In the genomic region with DNA sequence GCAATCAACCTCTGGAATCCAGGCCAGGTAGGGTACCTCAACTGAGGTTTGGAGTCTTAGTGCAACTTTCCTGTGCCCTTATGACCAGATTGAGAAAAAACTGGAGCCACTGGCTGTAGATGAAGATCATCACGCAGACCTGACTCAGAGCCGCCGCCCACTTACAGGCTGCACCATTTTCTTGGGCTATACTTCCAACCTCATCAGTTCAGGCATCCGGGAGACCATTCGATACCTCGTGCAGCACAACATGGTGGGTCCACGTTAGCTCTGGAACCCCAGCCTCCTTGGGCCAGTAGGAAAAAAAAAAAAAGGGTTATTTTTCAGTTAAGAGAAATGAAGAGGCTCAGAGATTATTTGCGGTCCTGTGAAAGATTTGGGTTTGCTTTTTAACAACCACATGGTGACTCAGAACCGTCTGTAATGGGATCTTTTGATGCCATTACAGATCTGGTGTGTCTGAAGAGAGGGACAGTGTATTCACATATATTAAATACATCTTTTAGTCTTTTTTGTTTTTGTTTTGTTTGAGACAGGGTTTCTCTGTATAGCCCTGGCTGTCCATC, we compare ENCODE assay signal across 9 mouse cellular contexts. TPM values are rescaled to one million over a fixed set of nuclear protein-coding genes. Genes with fewer than 3 reads are reported as not detected.
A peak's percentile ranks its signal among the peaks of the same experiment; 100 is the strongest.
DNase-seq lines count a peak whose midpoint lies in the region; ATAC-seq and TF ChIP-seq lines count a peak whose summit lies in the region.
"Had no signal": no experiment of that assay in that cellular context is flagged by ENCODE, and none has a peak within 500 bp of the region (broad histone marks: within the 10 kb centered on the region; RNA-seq: fewer than 3 reads in every experiment).

No protein-coding gene starts in this region.

- H3K9ac ChIP-seq in heart, embryonic 14.5 days (ENCODE audit: low read length) = peak overlapping the region; percentile 92
- peak overlapping the region; percentile 99 for H3K9ac ChIP-seq in CH12.LX (ENCODE audit: insufficient read depth, low read depth)
- H3K9ac ChIP-seq in forebrain, embryonic 12.5 days = peak overlapping the region; percentile 82
- H3K9ac ChIP-seq in liver, embryonic 15.5 days = peak overlapping the region; percentile 88

- no peak for TF ChIP-seq RAD21 in CH12.LX (IDR thresholded peaks at IDR 0.05; ENCODE audit: low read depth, low read length)

- H3K36me3 ChIP-seq in heart, embryonic 14.5 days (ENCODE audit: control insufficient read depth, insufficient read depth, low read length) = peaks cover 39% of the 10 kb centered on the region
- H3K36me3 ChIP-seq in CH12.LX (replicated peaks in 1 of 2; ENCODE audit: control insufficient read depth in 1 of 2, insufficient read depth in 1 of 2, low read length in 1 of 2) = peaks cover 44 to 60% of the 10 kb centered on the region in 2 experiments
- H3K36me3 ChIP-seq in forebrain, embryonic 12.5 days (replicated peaks) = peaks cover 52% of the 10 kb centered on the region
- peaks cover 42% of the 10 kb centered on the region for H3K36me3 ChIP-seq in liver, embryonic 15.5 days (replicated peaks)

- peak overlapping the region; percentile 36 to 90; a peak in 3 of 4 replicates for H3K27ac ChIP-seq in heart, embryonic 14.5 days (replicated peaks in 1 of 2; ENCODE audit: control insufficient read depth in 1 of 2, insufficient read depth in 1 of 2, low read depth in 2 of 2, low read length in 2 of 2)
- no peak overlapping the region; the same call in 1 of the 2 replicates for H3K27ac ChIP-seq in CH12.LX (ENCODE audit: insufficient read depth, low read depth)
- peak overlapping the region; percentile 96; the same call in 1 of the 2 replicates for H3K27ac ChIP-seq in forebrain, embryonic 12.5 days
- H3K27ac ChIP-seq in liver, embryonic 15.5 days (replicated peaks) = peak overlapping the region; percentile 94

- TF ChIP-seq CTCF in CH12.LX (conservative IDR thresholded peaks at IDR 0.05 in 1 of 2, IDR thresholded peaks at IDR 0.05 in 1 of 2; ENCODE audit: low read depth in 2 of 2, low read length in 2 of 2) = no peak

- no peaks in the 10 kb centered on the region for H3K27me3 ChIP-seq in heart, embryonic 14.5 days (ENCODE audit: control insufficient read depth, insufficient read depth, low read length)
- no peaks in the 10 kb centered on the region for H3K27me3 ChIP-seq in CH12.LX (replicated peaks)
- H3K27me3 ChIP-seq in forebrain, embryonic 12.5 days = no peaks in the 10 kb centered on the region
- no peaks in the 10 kb centered on the region for H3K27me3 ChIP-seq in liver, embryonic 15.5 days

- no peaks in the 10 kb centered on the region for H3K9me3 ChIP-seq in heart, embryonic 14.5 days (ENCODE audit: control insufficient read depth, low read length)
- H3K9me3 ChIP-seq in CH12.LX (replicated peaks; ENCODE audit: low read length) = no peaks in the 10 kb centered on the region
- no peaks in the 10 kb centered on the region for H3K9me3 ChIP-seq in forebrain, embryonic 12.5 days
- H3K9me3 ChIP-seq in liver, embryonic 15.5 days (replicated peaks) = no peaks in the 10 kb centered on the region

- H3K4me1 ChIP-seq in heart, embryonic 14.5 days (ENCODE audit: control insufficient read depth in 2 of 2, insufficient read depth in 2 of 2, low read length in 2 of 2) = peaks cover 5 to 8% of the 10 kb centered on the region in 2 experiments
- H3K4me1 ChIP-seq in CH12.LX (ENCODE audit: control insufficient read depth in 1 of 2, insufficient read depth in 2 of 2) = peaks cover 6 to 27% of the 10 kb centered on the region in 2 experiments
- H3K4me1 ChIP-seq in forebrain, embryonic 12.5 days = peaks cover 19% of the 10 kb centered on the region
- H3K4me1 ChIP-seq in liver, embryonic 15.5 days (replicated peaks) = peaks cover 70% of the 10 kb centered on the region

- TF ChIP-seq POLR2A in CH12.LX (IDR thresholded peaks at IDR 0.05; ENCODE audit: low read depth, low read length) = no peak

- peaks cover 17% of the 10 kb centered on the region for H3K79me2 ChIP-seq in CH12.LX (replicated peaks; ENCODE audit: control insufficient read depth, extremely low read depth, insufficient read depth, poor library complexity, severe bottlenecking)

- intact Hi-C loops in heart, postnatal 14 days (cut with DNase I) = no loop called here

- no peak for DNase-seq in heart, postnatal 14 days
- DNase-seq in CH12.LX (ENCODE audit: extremely low read depth) = peak; percentile 47
- no peak for DNase-seq in adrenal gland, adult 8-10 months
- no peak for DNase-seq in ovary, postnatal 14 days (ENCODE audit: low spot score)

- in situ Hi-C loops in CH12.LX (cut with MboI; ENCODE audit: low pct_ligation_motif_present, low pct_unique_long_range_greater_than_20kb, low sequenced_read_pairs) = loop anchor here (5.0 kb wide), 1 partner anchor 100 kb away; no protein-coding TSS in a partner anchor

- 31% methylated on average over 9 of the region's 9 CpGs for WGBS in heart, embryonic 14.5 days
- 40% methylated on average over 9 of the region's 9 CpGs for WGBS in forebrain, embryonic 12.5 days
- 31% methylated on average over 9 of the region's 9 CpGs for WGBS in liver, embryonic 15.5 days (ENCODE audit: insufficient replicate concordance)

- no peak for ATAC-seq in heart, embryonic 14.5 days (ENCODE audit: insufficient number of reproducible peaks, insufficient read depth, low FRiP score, low read depth)
- ATAC-seq in forebrain, embryonic 12.5 days (ENCODE audit: low FRiP score) = no peak
- ATAC-seq in liver, embryonic 15.5 days (ENCODE audit: insufficient read depth) = no peak
- no peak for ATAC-seq in megakaryocyte-erythroid progenitor cell, adult 5-6 weeks (replicated peaks; ENCODE audit: low FRiP score, low TSS enrichment, poor library complexity, severe bottlenecking)

- H3K4me2 ChIP-seq in heart, embryonic 14.5 days (ENCODE audit: low read length) = peak overlapping the region; percentile 86
- peak overlapping the region; percentile 76 for H3K4me2 ChIP-seq in CH12.LX (ENCODE audit: insufficient read depth, low read depth, poor library complexity, severe bottlenecking)
- H3K4me2 ChIP-seq in forebrain, embryonic 12.5 days = peak overlapping the region; percentile 62
- peak overlapping the region; percentile 82 for H3K4me2 ChIP-seq in liver, embryonic 15.5 days

- no peak for TF ChIP-seq EP300 in CH12.LX (IDR thresholded peaks at IDR 0.05; ENCODE audit: low read length)

- H3K4me3 ChIP-seq in heart, embryonic 14.5 days (ENCODE audit: control insufficient read depth in 1 of 2, insufficient read depth in 1 of 2, low read depth in 1 of 2, low read length in 2 of 2) = peak overlapping the region; percentile 95
- peak overlapping the region; percentile 92 to 99 (median 98) for H3K4me3 ChIP-seq in CH12.LX (replicated peaks in 1 of 3; ENCODE audit: low read depth in 2 of 3, low read length in 2 of 3, poor library complexity in 1 of 3)
- H3K4me3 ChIP-seq in forebrain, embryonic 12.5 days (replicated peaks) = peak overlapping the region; percentile 92
- peak overlapping the region; percentile 97 for H3K4me3 ChIP-seq in liver, embryonic 15.5 days (replicated peaks)

- dilution Hi-C loops in CH12.LX (cut with MboI; ENCODE audit: extremely low pct_ligation_motif_present, extremely low pct_unique_long_range_greater_than_20kb, low sequenced_read_pairs) = no loop called here

RNA-seq across cellular contexts. Expression of a gene that starts 0.9 kb away (rescaled TPM):
- polyA plus RNA-seq in heart, embryonic 14.5 days (2014; fragmentation: Nextera tagmentation; extraction: Ambion mirVana) = 50.7 and 55.8 TPM in 2 replicates
- 10 to 100 TPM; 23.5 to 27.8 TPM for total RNA-seq in heart, postnatal 14 days (2021)
- 44.7 and 66.4 TPM in 2 replicates for total RNA-seq in CH12.LX (2012; rRNA removed)
- total RNA-seq in CH12.LX (2014; rRNA removed) = 60.1 and 64.6 TPM in 2 replicates
- 77.3 and 88.5 TPM in 2 replicates for polyA plus RNA-seq in CH12.LX (2012; ENCODE audit: insufficient read length, low read depth)
- 74.2 and 82.3 TPM in 2 replicates for polyA plus RNA-seq in forebrain, embryonic 12.5 days (2016; fragmentation: Nextera tagmentation; extraction: Ambion mirVana)
- 28.4 and 28.7 TPM in 2 replicates for polyA plus RNA-seq in liver, embryonic 15.5 days (2015; fragmentation: Nextera tagmentation; extraction: Ambion mirVana)
- 10 to 100 TPM; 31.4 to 41.2 (median 33.2) TPM for total RNA-seq in adrenal gland, adult 8-10 months (2022)
- 69.1 and 99.2 TPM in 2 replicates for total RNA-seq in megakaryocyte-erythroid progenitor cell, adult 5-6 weeks (2014; fragmentation: Nextera tagmentation)
- 15.0 and 17.6 TPM in 2 replicates for total RNA-seq in megakaryocyte-erythroid progenitor cell, adult 5-6 weeks (2017)

RNA-seq across cellular contexts. Expression of a gene that starts 4.7 kb away (rescaled TPM):
- polyA plus RNA-seq in heart, embryonic 14.5 days (2014; fragmentation: Nextera tagmentation; extraction: Ambion mirVana) = not detected in 2 replicates
- total RNA-seq in heart, postnatal 14 days (2021) = not detected
- total RNA-seq in CH12.LX (2012; rRNA removed) (not detected in 2 replicates), CH12.LX (2014; rRNA removed) (not detected in 2 replicates)
- polyA plus RNA-seq in CH12.LX (2012; ENCODE audit: insufficient read length, low read depth) = 1.0 TPM in 1 of 2 replicates, not detected in the other
- polyA plus RNA-seq in forebrain, embryonic 12.5 days (2016; fragmentation: Nextera tagmentation; extraction: Ambion mirVana) = 1.3 TPM in 1 of 2 replicates, not detected in the other
- 0.45 TPM in 1 of 2 replicates, not detected in the other for polyA plus RNA-seq in liver, embryonic 15.5 days (2015; fragmentation: Nextera tagmentation; extraction: Ambion mirVana)
- 1 to 10 TPM in 1 of 4 experiments, not detected in 3; 1.3 TPM for total RNA-seq in adrenal gland, adult 8-10 months (2022)
- total RNA-seq in megakaryocyte-erythroid progenitor cell, adult 5-6 weeks (2014; fragmentation: Nextera tagmentation) = not detected in 2 replicates
- not detected in 2 replicates for total RNA-seq in megakaryocyte-erythroid progenitor cell, adult 5-6 weeks (2017)
- total RNA-seq: layer of hippocampus, adult 8-10 months had no signal

RNA-seq across cellular contexts. Expression of a gene that starts 8.1 kb away (rescaled TPM):
- polyA plus RNA-seq in heart, embryonic 14.5 days (2014; fragmentation: Nextera tagmentation; extraction: Ambion mirVana) = 125 and 136 TPM in 2 replicates
- 10 to 100 TPM; 37.0 to 40.2 TPM for total RNA-seq in heart, postnatal 14 days (2021)
- total RNA-seq in CH12.LX (2012; rRNA removed) = 34.3 and 40.9 TPM in 2 replicates
- total RNA-seq in CH12.LX (2014; rRNA removed) = 38.5 and 43.5 TPM in 2 replicates
- polyA plus RNA-seq in CH12.LX (2012; ENCODE audit: insufficient read length, low read depth) = 98.3 and 103 TPM in 2 replicates
- 117 and 118 TPM in 2 replicates for polyA plus RNA-seq in forebrain, embryonic 12.5 days (2016; fragmentation: Nextera tagmentation; extraction: Ambion mirVana)
- polyA plus RNA-seq in liver, embryonic 15.5 days (2015; fragmentation: Nextera tagmentation; extraction: Ambion mirVana) = 55.6 and 58.5 TPM in 2 replicates
- total RNA-seq in adrenal gland, adult 8-10 months (2022) = 10 to 100 TPM; 76.0 to 87.7 (median 81.1) TPM
- total RNA-seq in megakaryocyte-erythroid progenitor cell, adult 5-6 weeks (2014; fragmentation: Nextera tagmentation) = 172 and 250 TPM in 2 replicates
- 40.4 and 61.3 TPM in 2 replicates for total RNA-seq in megakaryocyte-erythroid progenitor cell, adult 5-6 weeks (2017)

RNA-seq across cellular contexts. Expression of a gene that starts 8.7 kb away (rescaled TPM):
- polyA plus RNA-seq in heart, embryonic 14.5 days (2014; fragmentation: Nextera tagmentation; extraction: Ambion mirVana) = 35.4 and 43.0 TPM in 2 replicates
- 10 to 100 TPM; 27.2 to 27.6 TPM for total RNA-seq in heart, postnatal 14 days (2021)
- total RNA-seq in CH12.LX (2012; rRNA removed) (24.6 and 25.8 TPM in 2 replicates), CH12.LX (2014; rRNA removed) (4.8 and 5.5 TPM in 2 replicates)
- 34.4 and 35.6 TPM in 2 replicates for polyA plus RNA-seq in CH12.LX (2012; ENCODE audit: insufficient read length, low read depth)
- polyA plus RNA-seq in forebrain, embryonic 12.5 days (2016; fragmentation: Nextera tagmentation; extraction: Ambion mirVana) = 48.2 and 48.8 TPM in 2 replicates
- 21.6 and 26.5 TPM in 2 replicates for polyA plus RNA-seq in liver, embryonic 15.5 days (2015; fragmentation: Nextera tagmentation; extraction: Ambion mirVana)
- 10 to 100 TPM; 22.6 to 30.1 (median 29.2) TPM for total RNA-seq in adrenal gland, adult 8-10 months (2022)
- total RNA-seq in megakaryocyte-erythroid progenitor cell, adult 5-6 weeks (2014; fragmentation: Nextera tagmentation) = 50.1 and 102 TPM in 2 replicates
- 23.1 and 25.2 TPM in 2 replicates for total RNA-seq in megakaryocyte-erythroid progenitor cell, adult 5-6 weeks (2017)

RNA-seq across cellular contexts. Expression of a gene that starts 10.6 kb away (rescaled TPM):
- 32.9 and 35.7 TPM in 2 replicates for polyA plus RNA-seq in heart, embryonic 14.5 days (2014; fragmentation: Nextera tagmentation; extraction: Ambion mirVana)
- total RNA-seq in heart, postnatal 14 days (2021) = 10 to 100 TPM; 30.4 to 37.8 TPM
- total RNA-seq in CH12.LX (2012; rRNA removed) (45.6 and 47.9 TPM in 2 replicates), CH12.LX (2014; rRNA removed) (29.1 and 29.7 TPM in 2 replicates)
- 36.8 and 40.7 TPM in 2 replicates for polyA plus RNA-seq in CH12.LX (2012; ENCODE audit: insufficient read length, low read depth)
- polyA plus RNA-seq in forebrain, embryonic 12.5 days (2016; fragmentation: Nextera tagmentation; extraction: Ambion mirVana) = 14.9 and 17.8 TPM in 2 replicates
- polyA plus RNA-seq in liver, embryonic 15.5 days (2015; fragmentation: Nextera tagmentation; extraction: Ambion mirVana) = 29.9 and 33.2 TPM in 2 replicates
- 10 to 100 TPM; 53.4 to 60.8 (median 54.3) TPM for total RNA-seq in adrenal gland, adult 8-10 months (2022)
- total RNA-seq in megakaryocyte-erythroid progenitor cell, adult 5-6 weeks (2014; fragmentation: Nextera tagmentation) = 30.8 and 30.9 TPM in 2 replicates
- total RNA-seq in megakaryocyte-erythroid progenitor cell, adult 5-6 weeks (2017) = 9.8 and 13.8 TPM in 2 replicates
